Mouse (Mus musculus) thymus, adult 2 months (tissue): ENCODE data around the gene Msmo1.

Experiments used
- CTCF ChIP-seq: fragments of 200-500 bp; IDR thresholded peaks from 2 replicates; pipeline ENCODE4 v1.5.1; 2012; ENCODE audit warnings: mild to moderate bottlenecking, control low read depth, low read length, moderate library complexity, borderline replicate concordance; ENCODE audit not compliant: control insufficient read depth, poor library complexity, insufficient read depth; ENCODE audit errors: extremely low read depth
- POLR2A ChIP-seq: fragments of 200-500 bp; IDR thresholded peaks from 2 replicates; pipeline ENCODE4 v1.6.1; 2012; ENCODE audit warnings: mild to moderate bottlenecking, low read length, control low read depth, moderate library complexity; ENCODE audit not compliant: control insufficient read depth, poor library complexity, insufficient read depth; ENCODE audit errors: extremely low read depth

DNA sequence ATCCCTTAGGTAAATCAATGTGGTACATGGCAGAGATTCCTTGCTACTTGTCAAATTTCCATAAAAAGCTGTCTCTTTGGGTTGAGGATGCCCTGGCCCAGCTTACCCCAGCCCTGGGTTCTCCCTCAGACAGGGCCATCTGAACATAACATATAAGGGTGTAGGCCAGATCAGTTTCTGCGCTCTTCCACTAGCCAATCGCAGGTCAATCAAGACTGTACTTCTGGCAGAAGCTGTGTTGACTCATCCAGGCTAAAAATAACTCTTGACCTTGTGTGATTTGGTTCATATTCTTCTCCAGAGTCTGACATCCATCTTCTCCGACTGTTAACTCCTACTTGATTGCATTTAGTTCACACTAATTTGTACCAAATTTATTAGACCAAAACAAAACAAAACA lies 45.4 kb downstream of the Msmo1 start:
- TF ChIP-seq CTCF, result no peak
- no peak for TF ChIP-seq POLR2A
